Mouse (Mus musculus) intestine, postnatal 0 days (tissue): ENCODE data around the gene Mysm1. TPM values are rescaled to one million over a fixed set of nuclear protein-coding genes. Genes with fewer than 3 reads are reported as not detected.

ENCODE experiments used
- ATAC-seq: fragments of 200-750 bp; cut with Nextera tagmentation; 2 replicates; pipeline ENCODE4 v1.8.0; 2017; ENCODE audit warnings: mild to moderate bottlenecking, moderate TSS enrichment, moderate library complexity
- H3K27ac ChIP-seq: fragments of 300-500 bp; sonication (generic); 2 replicates; pipeline ENCODE4 v1.5.1; 2014; ENCODE audit warnings: mild to moderate bottlenecking, low read depth, low read length, moderate library complexity
- H3K27me3 ChIP-seq: fragments of 300-500 bp; sonication (generic); replicated peaks from 2 replicates; pipeline ENCODE4 v1.6.1; 2014; ENCODE audit warnings: low read length, mixed read lengths; ENCODE audit not compliant: control insufficient read depth, insufficient read depth
- H3K36me3 ChIP-seq: fragments of 300-500 bp; sonication (generic); 2 replicates; pipeline ENCODE4 v1.6.1; 2014; ENCODE audit warnings: mild to moderate bottlenecking, moderate library complexity; ENCODE audit not compliant: control insufficient read depth, insufficient read depth
- H3K4me1 ChIP-seq: fragments of 300-500 bp; sonication (generic); replicated peaks from 2 replicates; pipeline ENCODE4 v1.6.1; 2014; ENCODE audit warnings: antibody characterized with exemption, low read length, mixed read lengths; ENCODE audit not compliant: control insufficient read depth, insufficient read depth
- H3K4me2 ChIP-seq: fragments of 300-500 bp; sonication (generic); replicated peaks from 2 replicates; pipeline ENCODE4 v1.6.1; 2014; ENCODE audit warnings: low read depth, mild to moderate bottlenecking, moderate library complexity
- H3K4me3 ChIP-seq: fragments of 300-500 bp; sonication (generic); 2 replicates; pipeline ENCODE4 v1.5.1; 2014; ENCODE audit warnings: low read depth, low read length
- H3K9ac ChIP-seq: fragments of 300-500 bp; sonication (generic); 2 replicates; pipeline ENCODE4 v1.6.1; 2014; ENCODE audit warnings: mild to moderate bottlenecking, low read depth, low read length
- H3K9me3 ChIP-seq: fragments of 300-500 bp; sonication (generic); 2 replicates; pipeline ENCODE4 v1.6.1; 2016; ENCODE audit warnings: mixed run types; ENCODE audit not compliant: control insufficient read depth
- CTCF ChIP-seq: sonication (generic); IDR thresholded peaks from 2 replicates; pipeline ENCODE4 v1.5.1; 2016; ENCODE audit warnings: low read depth, mild to moderate bottlenecking, control low read depth, antibody characterized with exemption, moderate library complexity
- WGBS: fragments of 180-500 bp; shearing (Covaris S2); extraction: QIAGEN DNeasy Blood & Tissue Kit; methylation state at CpG from one replicate; pipeline ENCODE4 v1.1.7; 2014; 5-methylcytosine and 5-hydroxymethylcytosine counted together
- polyA plus RNA-seq: library from polyadenylated mRNA; unstranded; fragments of >200 nt; fragmentation: Nextera tagmentation; extraction: Ambion mirVana; gene quantifications from 2 replicates; pipeline ENCODE4 v1.2.1, GENCODE M21; 2015

Gene Mysm1
- polyA plus RNA-seq, result 10.5 and 13.2 TPM in 2 replicates

DNA sequence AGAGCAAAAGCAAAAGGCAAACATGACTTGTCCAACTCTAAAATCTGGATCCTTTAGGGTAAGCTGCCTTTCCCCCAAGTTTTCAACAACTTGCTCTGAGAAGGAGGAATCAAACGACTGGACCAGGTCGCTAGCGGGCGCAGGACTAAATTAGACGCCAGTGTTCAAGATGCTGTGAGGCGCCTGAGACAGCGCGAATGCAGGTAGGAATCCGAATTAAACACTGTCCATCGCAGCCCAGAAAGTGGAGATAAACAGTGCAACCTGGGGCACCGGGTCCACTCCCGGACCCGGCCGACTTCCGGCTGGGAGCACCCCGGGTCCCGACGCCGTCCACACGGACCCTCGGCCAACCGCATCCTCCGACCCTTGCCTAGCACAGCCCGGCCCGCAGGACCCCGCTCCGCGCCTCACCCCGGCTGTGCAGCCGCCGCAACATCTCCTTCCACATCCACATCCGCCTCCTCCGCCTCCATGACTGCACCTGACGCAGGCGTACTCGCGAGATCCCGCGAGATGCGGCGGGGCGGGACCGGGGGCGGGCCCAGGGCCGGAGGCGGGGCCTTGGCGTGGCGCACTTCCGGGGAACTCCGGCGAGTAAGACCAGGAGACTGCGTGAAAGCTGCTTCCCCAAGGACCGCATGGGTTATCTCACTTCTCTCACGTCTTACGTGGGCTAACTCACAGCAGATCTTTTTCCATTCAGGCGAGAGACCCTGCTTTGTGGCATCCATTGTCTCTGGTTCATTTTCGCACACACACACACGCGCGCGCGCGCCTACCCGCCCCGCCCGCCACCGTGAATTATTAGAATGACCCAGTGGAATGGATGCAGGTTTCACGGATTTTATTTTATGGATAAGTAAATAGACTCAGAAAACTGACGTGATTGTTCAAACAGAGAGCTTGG is at the start of gene Mysm1:
Gene Mysm1, minus strand, starts transcription at position 511 of the 910 bp plus-strand sequence.
- Histone ChIP-seq H3K36me3 (peaks cover 4% of the 10 kb centered on the region), H3K27me3 (no peaks in the 10 kb centered on the region), H3K9me3 (no peaks in the 10 kb centered on the region), H3K4me2 (peak within 1 kb of the TSS; percentile 66), H3K4me3 (peak within 1 kb of the TSS; percentile 82), H3K9ac (peak within 1 kb of the TSS; percentile 93), H3K27ac (peak within 1 kb of the TSS; percentile 82), H3K4me1 (0 out of 2 replicates have a peak, but pooled peaks cover 2% of the 10 kb centered on the region)
- peak; percentile 31 for TF ChIP-seq CTCF
- peak; percentile 100 for ATAC-seq
- WGBS, result under 1% methylated on average over 68 of the region's 69 CpGs

DNA sequence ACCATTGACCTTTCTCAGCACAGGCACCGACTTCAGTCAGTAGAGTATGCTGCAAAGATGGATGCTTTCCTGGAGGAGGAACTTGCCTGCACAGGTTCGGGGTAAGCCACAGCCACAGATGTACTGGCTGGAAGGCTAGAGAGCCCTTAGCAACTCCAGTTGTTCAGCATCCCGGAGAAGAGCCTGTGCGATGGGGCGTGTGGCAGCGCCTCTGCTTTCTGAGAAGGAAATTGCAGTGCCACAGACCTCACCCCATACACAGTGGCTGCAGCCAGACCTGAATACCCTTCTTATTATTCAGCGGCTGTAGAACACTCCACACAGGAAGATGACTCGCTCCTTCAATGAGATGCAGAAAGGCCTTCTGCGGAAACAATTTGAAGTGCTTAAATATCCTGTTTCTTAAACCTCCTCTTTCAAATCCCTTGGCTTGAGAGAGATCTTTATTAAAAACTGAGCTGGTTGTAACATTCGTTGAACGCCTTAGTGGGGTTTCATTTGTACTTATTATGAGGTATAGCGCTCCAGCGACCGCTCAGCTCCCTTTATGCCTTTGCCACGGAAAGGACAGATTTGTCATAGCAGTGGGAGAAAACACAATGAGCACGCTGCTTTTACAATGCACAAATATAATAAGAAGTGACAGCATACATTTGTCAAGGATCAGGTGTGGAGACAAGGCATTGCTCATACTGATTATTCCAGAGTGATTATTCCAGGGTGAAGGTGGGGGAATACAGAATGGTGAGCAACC is 47.1 kb upstream of the Mysm1 start:
- Histone ChIP-seq H3K9ac (no peak overlapping the region), H3K36me3 (no peaks in the 10 kb centered on the region), H3K4me2 (no peak overlapping the region), H3K27me3 (no peaks in the 10 kb centered on the region), H3K9me3 (no peaks in the 10 kb centered on the region), H3K4me1 (no peaks in the 10 kb centered on the region), H3K27ac (no peak overlapping the region), H3K4me3 (no peak overlapping the region)
- 78% methylated on average over 16 of the region's 16 CpGs for WGBS
- no peak for ATAC-seq
- 0 out of 2 replicates have a peak, but pooled peaks have one; percentile 8 for TF ChIP-seq CTCF

DNA sequence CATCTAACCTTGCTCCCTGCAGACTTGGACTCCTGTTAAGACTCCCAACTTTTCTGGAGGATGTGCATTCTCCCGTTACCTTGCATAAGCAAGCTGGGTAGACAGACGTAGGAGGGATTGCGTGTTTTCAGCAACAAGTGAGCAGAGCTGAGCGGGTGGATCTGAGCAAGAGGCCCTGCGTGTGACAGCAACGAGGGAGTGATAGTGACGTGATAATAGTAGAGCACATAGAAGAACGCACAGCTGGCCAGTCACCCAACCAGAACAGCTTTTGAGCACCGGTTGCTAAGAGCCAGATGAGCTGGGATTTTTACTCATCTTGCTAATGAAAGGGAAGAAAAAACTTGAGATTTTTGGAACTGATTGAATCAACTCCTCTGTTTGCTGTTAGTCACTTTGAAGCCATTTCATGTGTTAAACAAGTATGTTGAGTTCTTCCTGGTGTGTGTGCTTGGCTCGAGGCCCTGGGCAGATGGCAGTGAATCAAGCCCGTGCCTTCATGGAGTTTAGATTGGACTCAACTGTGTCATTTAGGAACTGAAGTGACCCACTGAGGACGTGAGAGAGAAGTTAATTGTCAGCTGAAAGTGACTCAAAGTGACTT is 44.6 kb upstream of the Mysm1 start:
- no peak for ATAC-seq
- no peak overlapping the region for H3K9ac ChIP-seq
- WGBS, result 75% methylated on average over 12 of the region's 12 CpGs
- no peak overlapping the region for H3K27ac ChIP-seq
- TF ChIP-seq CTCF, result no peak
- no peak overlapping the region for H3K4me2 ChIP-seq
- no peaks in the 10 kb centered on the region for H3K36me3 ChIP-seq
- H3K9me3 ChIP-seq, result no peaks in the 10 kb centered on the region
- H3K4me1 ChIP-seq, result no peaks in the 10 kb centered on the region
- H3K27me3 ChIP-seq, result no peaks in the 10 kb centered on the region
- no peak overlapping the region for H3K4me3 ChIP-seq

- Histone ChIP-seq H3K27me3 (no peaks in the 10 kb centered on the region), H3K4me1 (no peaks in the 10 kb centered on the region), H3K27ac (no peak overlapping the region), H3K4me3 (no peak overlapping the region), H3K9ac (no peak overlapping the region), H3K36me3 (no peaks in the 10 kb centered on the region), H3K4me2 (no peak overlapping the region), H3K9me3 (no peaks in the 10 kb centered on the region)
- no peak for ATAC-seq
- WGBS, result 63% methylated on average over 12 of the region's 12 CpGs
- TF ChIP-seq CTCF, result no peak
These were observed 43.0 kb upstream of the Mysm1 start for GRCm38 (mm10) chr4:95021649-95022637.

DNA sequence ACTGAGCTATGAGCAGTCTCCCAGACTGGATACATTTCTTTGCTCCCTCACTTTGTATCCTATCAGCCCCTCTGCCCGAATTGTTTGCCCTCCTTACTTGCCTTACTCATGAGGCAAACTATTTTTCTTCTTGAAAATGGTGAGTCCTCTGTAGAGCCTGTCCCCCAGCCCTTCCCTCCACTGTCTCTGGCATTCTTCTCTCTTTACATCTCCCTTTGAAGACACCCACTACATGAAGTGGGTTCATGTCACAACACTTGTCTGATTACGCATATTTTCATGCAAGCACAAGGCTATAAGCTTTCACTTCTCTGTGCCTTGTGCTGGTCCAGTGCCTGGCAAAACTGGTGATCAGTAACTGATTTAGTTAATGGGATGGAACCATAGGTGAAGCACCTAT is 41.3 kb upstream of the Mysm1 start:
- H3K9ac ChIP-seq, result no peak overlapping the region
- H3K36me3 ChIP-seq, result no peaks in the 10 kb centered on the region
- H3K27ac ChIP-seq, result no peak overlapping the region
- no peak overlapping the region for H3K4me3 ChIP-seq
- H3K9me3 ChIP-seq, result no peaks in the 10 kb centered on the region
- ATAC-seq, result no peak
- no peak overlapping the region for H3K4me2 ChIP-seq
- no peaks in the 10 kb centered on the region for H3K4me1 ChIP-seq
- H3K27me3 ChIP-seq, result no peaks in the 10 kb centered on the region
- TF ChIP-seq CTCF, result no peak
- WGBS, result 89% methylated on average over 2 of the region's 2 CpGs
